Comparison of ENCODE assay signal across 27 mouse cellular contexts in genomic region chr15:70727361-70727885, GRCm38 (mm10).
"Had no signal": no experiment of that assay in that cellular context is flagged by ENCODE, and none has a peak within 500 bp of the region (broad histone marks: within the 10 kb centered on the region; RNA-seq: fewer than 3 reads in every experiment).

No protein-coding gene starts in this region.

- DNase-seq: gastrocnemius, postnatal 14 days; gastrocnemius, postnatal 36 days; heart, adult 11 months; heart, adult 2 months; heart, postnatal 14 days; heart, postnatal 36 days; kidney, adult 11 months; kidney, adult 2 months; kidney, adult 9 months; kidney, postnatal 14 days; kidney, postnatal 36 days; layer of hippocampus, adult 9-11 months; layer of hippocampus, postnatal 36 days; left cerebral cortex, postnatal 4 days had no signal

- H3K9ac ChIP-seq: heart, embryonic 13.5 days; heart, embryonic 15.5 days; hindbrain, embryonic 13.5 days; hindbrain, embryonic 15.5 days; kidney, embryonic 15.5 days; limb, embryonic 13.5 days; limb, embryonic 15.5 days; liver, embryonic 12.5 days had no signal

- H3K27me3 ChIP-seq: heart, embryonic 13.5 days; heart, embryonic 15.5 days; hindbrain, embryonic 13.5 days; hindbrain, embryonic 15.5 days; kidney, embryonic 15.5 days; limb, embryonic 13.5 days; limb, embryonic 15.5 days; liver, embryonic 12.5 days had no signal

- H3K9me3 ChIP-seq: heart, embryonic 15.5 days; hindbrain, embryonic 13.5 days; hindbrain, embryonic 15.5 days; kidney, embryonic 15.5 days; limb, embryonic 13.5 days; limb, embryonic 15.5 days; liver, embryonic 12.5 days had no signal

- ATAC-seq: hindbrain, postnatal 0 days; intestine, embryonic 16.5 days; liver, embryonic 12.5 days had no signal

- H3K4me1 ChIP-seq: heart, embryonic 13.5 days; heart, embryonic 15.5 days; hindbrain, embryonic 13.5 days; hindbrain, embryonic 15.5 days; kidney, embryonic 15.5 days; limb, embryonic 13.5 days; limb, embryonic 15.5 days; liver, embryonic 12.5 days had no signal

- H3K4me2 ChIP-seq: heart, embryonic 11.5 days; heart, embryonic 13.5 days; heart, embryonic 15.5 days; hindbrain, embryonic 13.5 days; hindbrain, embryonic 15.5 days; kidney, embryonic 15.5 days; limb, embryonic 13.5 days; limb, embryonic 15.5 days; liver, embryonic 12.5 days had no signal

- H3K4me3 ChIP-seq: heart, adult 2 months; heart, embryonic 13.5 days; heart, embryonic 15.5 days; hindbrain, embryonic 13.5 days; hindbrain, embryonic 15.5 days; kidney, embryonic 15.5 days; layer of hippocampus, adult 2 months; limb, embryonic 13.5 days; limb, embryonic 15.5 days; liver, embryonic 12.5 days had no signal

- H3K27ac ChIP-seq: heart, adult 2 months; heart, embryonic 13.5 days; heart, embryonic 15.5 days; hindbrain, embryonic 13.5 days; hindbrain, embryonic 15.5 days; hindbrain, postnatal 0 days; kidney, embryonic 15.5 days; kidney, postnatal 0 days; layer of hippocampus, adult 2 months; limb, embryonic 13.5 days; limb, embryonic 15.5 days; liver, embryonic 12.5 days had no signal

- H3K36me3 ChIP-seq: heart, embryonic 13.5 days; heart, embryonic 15.5 days; hindbrain, embryonic 13.5 days; hindbrain, embryonic 15.5 days; kidney, embryonic 15.5 days; limb, embryonic 13.5 days; limb, embryonic 15.5 days; liver, embryonic 12.5 days had no signal
